Mouse (Mus musculus): Measurements from ENCODE around the gene Scaf4. TPM values are rescaled to one million over a fixed set of nuclear protein-coding genes. Genes with fewer than 3 reads are reported as not detected.
"Not testable (repeated sequence)": the region's sequence is repeated elsewhere in the genome, so short reads cannot be mapped to it uniquely, and the experiment has no call there.

Gene Scaf4
- polyA plus RNA-seq, 1 experiment from 2014 or later, result 15.5 TPM

DNA sequence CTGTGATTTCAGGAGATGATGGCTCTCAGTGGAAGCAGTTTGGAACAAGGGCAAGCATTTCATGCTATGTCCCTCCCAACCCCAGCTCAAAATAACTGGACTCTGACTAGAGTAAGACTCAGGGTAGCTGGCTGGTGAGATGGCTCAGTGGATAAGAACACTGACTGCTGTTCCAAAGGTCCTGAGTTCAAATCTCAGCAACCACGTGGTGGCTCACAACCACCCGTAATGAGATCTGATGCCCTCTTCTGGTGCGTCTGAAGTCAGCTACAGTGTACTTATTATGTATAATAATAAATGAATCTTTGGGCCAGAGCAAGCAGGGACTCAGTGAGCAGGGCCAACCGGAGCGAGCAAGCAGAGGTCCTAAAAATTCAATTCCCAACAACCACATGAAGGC is 68.4 kb downstream of the Scaf4 start:
- not testable (repeated sequence) for H3K4me3 ChIP-seq; H3K27ac ChIP-seq; H3K4me2 ChIP-seq; H3K9ac ChIP-seq; H3K9me3 ChIP-seq (replicated peaks); H3K36me3 ChIP-seq; ATAC-seq (replicated peaks; ENCODE audit: insufficient number of reproducible peaks, insufficient read depth, low FRiP score, low read depth); H3K27me3 ChIP-seq; H3K4me1 ChIP-seq (replicated peaks)
- 87% methylated on average over 5 of the region's 5 CpGs for WGBS

DNA sequence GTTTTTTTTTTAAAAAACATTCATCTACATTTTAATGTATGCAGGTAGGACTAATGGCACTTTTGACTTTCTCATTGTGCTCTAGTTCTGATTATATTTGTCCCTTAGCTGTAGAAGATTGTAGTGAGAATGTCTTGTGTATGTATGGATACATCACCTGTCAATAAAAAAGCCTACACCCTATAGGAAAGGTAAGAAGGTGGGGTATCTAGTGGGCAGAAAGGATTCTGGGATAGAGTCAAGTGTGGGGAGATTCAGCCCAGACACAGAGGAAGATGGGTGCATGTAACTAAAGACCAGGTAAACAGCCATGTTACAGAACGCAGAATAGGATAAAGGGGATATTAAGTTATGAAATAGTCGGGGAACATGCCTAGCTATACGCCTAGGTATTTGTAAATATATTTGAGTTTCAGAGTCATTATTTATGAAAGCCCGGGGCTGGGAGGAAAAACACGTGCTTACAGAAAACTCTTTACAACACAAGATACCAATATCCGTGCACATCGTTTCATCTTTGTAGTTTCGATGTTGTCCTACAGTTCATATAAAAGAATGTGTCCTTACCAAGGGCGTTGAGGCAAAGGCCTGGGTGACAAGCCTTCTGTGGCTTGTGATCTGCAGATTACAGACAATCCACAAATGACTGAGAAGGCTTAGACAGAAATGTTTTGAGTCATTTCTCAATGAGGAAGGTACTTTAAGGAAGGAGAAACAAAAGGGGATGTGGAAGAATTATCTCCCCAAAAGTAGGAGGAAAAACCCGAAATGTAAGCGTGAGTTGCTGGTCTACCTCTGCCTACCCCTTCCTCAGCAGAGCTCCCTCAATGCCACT is 69.4 kb downstream of the Scaf4 start:
- H3K36me3 ChIP-seq, result no peaks in the 10 kb centered on the region
- H3K4me2 ChIP-seq, result no peak overlapping the region
- H3K9ac ChIP-seq, result no peak overlapping the region
- H3K4me1 ChIP-seq (replicated peaks), result 0 out of 2 replicates have a peak, but pooled peaks cover 4% of the 10 kb centered on the region
- H3K4me3 ChIP-seq, result no peak overlapping the region
- ATAC-seq (replicated peaks; ENCODE audit: insufficient number of reproducible peaks, insufficient read depth, low FRiP score, low read depth), result no peak
- no peaks in the 10 kb centered on the region for H3K27me3 ChIP-seq
- no peaks in the 10 kb centered on the region for H3K9me3 ChIP-seq (replicated peaks)
- H3K27ac ChIP-seq, result no peak overlapping the region
- WGBS, result 84% methylated on average over 11 of the region's 11 CpGs

DNA sequence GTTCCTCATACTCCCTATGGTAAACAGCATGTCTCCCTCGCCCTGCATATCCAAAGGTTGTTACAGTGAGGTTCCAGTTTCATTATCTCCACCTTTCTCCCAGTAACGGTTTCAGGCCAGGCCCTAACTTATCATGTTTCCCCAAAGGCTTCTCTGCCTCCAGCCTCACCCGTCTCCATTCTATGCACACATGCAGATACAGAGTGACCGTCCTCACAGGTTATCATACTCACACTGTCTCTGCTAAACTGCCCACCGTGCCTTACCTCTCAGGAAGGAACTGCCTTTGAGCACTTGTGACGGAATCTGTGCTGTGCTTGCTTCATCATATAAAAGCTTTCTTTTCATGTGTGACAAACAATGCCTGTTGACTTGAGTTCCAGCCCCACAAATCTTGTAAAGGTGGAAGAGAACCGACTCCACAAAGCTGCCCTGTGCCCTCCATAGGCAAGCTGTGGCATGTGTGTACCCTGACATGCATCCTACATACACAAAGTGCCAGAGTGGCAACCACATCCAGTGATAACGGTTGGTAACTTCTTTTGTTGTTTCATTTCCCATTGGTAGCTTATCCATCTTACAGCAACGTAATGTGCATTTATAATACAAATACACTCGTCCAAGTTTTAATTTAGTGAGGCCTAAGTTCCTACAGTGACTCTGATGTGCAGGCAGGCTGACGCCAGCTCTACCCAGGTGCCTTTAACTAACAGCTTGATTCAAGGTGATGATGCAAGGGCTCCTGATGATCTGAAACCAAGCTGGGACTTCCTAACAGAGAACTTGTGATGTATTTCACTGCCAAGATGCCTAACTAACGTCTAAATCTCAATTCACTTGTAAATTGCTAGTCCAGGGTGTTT is 70.6 kb downstream of the Scaf4 start:
- no peaks in the 10 kb centered on the region for H3K36me3 ChIP-seq
- no peak overlapping the region for H3K9ac ChIP-seq
- no peak overlapping the region for H3K27ac ChIP-seq
- H3K4me1 ChIP-seq (replicated peaks), result 0 out of 2 replicates have a peak, but pooled peaks cover 3% of the 10 kb centered on the region
- ATAC-seq (replicated peaks; ENCODE audit: insufficient number of reproducible peaks, insufficient read depth, low FRiP score, low read depth), result no peak
- 64% methylated on average over 12 of the region's 12 CpGs for WGBS
- no peak overlapping the region for H3K4me3 ChIP-seq
- no peaks in the 10 kb centered on the region for H3K27me3 ChIP-seq
- no peak overlapping the region for H3K4me2 ChIP-seq
- no peaks in the 10 kb centered on the region for H3K9me3 ChIP-seq (replicated peaks)

DNA sequence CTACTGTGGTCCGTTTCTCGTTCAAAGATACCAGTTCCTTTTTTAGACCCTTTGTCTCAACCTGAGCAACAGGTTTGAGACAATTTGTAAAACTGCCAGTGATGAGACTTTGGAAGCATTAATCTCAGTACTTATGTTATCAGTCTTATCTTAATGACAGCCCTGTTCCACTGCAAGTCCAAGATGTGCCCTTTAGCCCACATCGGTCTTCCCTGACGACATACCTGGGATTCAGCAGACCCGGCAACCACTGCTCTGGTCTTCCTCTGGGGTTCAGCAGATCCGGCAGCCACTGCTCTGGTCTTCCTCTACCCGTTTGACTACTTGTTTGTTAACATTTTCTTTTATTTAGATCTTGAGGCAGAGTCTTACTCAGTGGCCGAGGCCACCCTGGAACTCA is 72.5 kb downstream of the Scaf4 start:
- no peak for ATAC-seq (replicated peaks; ENCODE audit: insufficient number of reproducible peaks, insufficient read depth, low FRiP score, low read depth)
- 57% methylated on average over 8 of the region's 8 CpGs for WGBS
- no peaks in the 10 kb centered on the region for H3K27me3 ChIP-seq

DNA sequence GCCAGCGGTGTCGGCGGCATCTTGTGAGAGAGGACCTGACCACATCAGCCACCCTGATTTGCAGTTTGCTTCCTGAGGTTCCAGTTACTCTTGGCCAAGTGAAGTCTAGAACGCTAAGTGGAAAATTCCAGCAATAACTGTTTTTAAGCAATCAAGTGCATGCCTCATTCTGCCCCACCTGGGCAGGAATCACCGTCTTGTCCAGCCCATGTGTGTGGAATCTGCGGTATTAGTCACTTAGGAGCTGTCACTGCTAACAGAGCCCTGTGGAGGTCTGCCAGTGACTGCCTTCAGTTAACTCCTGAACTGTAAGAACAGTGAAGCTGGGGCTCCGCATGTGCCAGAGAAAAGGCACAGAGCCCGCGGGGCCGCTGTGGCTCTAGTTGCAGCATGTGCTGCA is 73.6 kb downstream of the Scaf4 start:
- Histone ChIP-seq H3K9me3 (replicated peaks) (no peaks in the 10 kb centered on the region), H3K27ac (no peak overlapping the region), H3K9ac (no peak overlapping the region), H3K36me3 (no peaks in the 10 kb centered on the region), H3K4me2 (no peak overlapping the region), H3K4me3 (no peak overlapping the region), H3K27me3 (no peaks in the 10 kb centered on the region), H3K4me1 (replicated peaks) (no peaks in the 10 kb centered on the region)
- WGBS, result 66% methylated on average over 10 of the region's 10 CpGs
- ATAC-seq (replicated peaks; ENCODE audit: insufficient number of reproducible peaks, insufficient read depth, low FRiP score, low read depth), result no peak

More for the DNA sequence above, 72.5 kb downstream of the Scaf4 start:
- no peak overlapping the region for H3K4me3 ChIP-seq
- H3K4me1 ChIP-seq (replicated peaks), result 0 out of 2 replicates have a peak, but pooled peaks cover 3% of the 10 kb centered on the region
- no peak overlapping the region for H3K27ac ChIP-seq
- no peak overlapping the region for H3K9ac ChIP-seq
- H3K9me3 ChIP-seq (replicated peaks), result no peaks in the 10 kb centered on the region
- H3K4me2 ChIP-seq, result no peak overlapping the region
- no peaks in the 10 kb centered on the region for H3K36me3 ChIP-seq

DNA sequence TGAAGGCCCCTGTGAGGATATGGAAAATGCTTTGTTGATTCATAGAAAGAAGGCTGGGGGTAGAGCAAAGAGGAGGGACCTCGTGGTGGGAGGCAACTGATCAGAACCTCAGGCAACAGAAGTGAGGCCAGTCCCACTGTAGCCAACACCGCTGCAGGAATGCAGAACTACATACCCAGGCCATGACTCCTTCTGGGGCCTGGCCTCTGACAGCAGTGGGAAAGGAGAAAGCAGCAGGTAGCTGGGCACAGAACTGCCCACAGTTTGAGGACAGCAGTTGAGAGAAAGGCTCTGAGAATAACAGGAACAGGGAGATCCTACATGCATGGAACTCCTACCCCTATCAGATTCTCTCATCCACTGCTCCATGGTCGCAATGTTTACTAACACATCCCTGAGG is 75.3 kb downstream of the Scaf4 start:
- H3K36me3 ChIP-seq, result no peaks in the 10 kb centered on the region
- no peak overlapping the region for H3K27ac ChIP-seq
- H3K4me3 ChIP-seq, result no peak overlapping the region
- WGBS, result 69% methylated on average over 3 of the region's 3 CpGs
- no peak overlapping the region for H3K9ac ChIP-seq
- no peak overlapping the region for H3K4me2 ChIP-seq
- H3K27me3 ChIP-seq, result no peaks in the 10 kb centered on the region
- no peak for ATAC-seq (replicated peaks; ENCODE audit: insufficient number of reproducible peaks, insufficient read depth, low FRiP score, low read depth)
- H3K4me1 ChIP-seq (replicated peaks), result no peaks in the 10 kb centered on the region
- H3K9me3 ChIP-seq (replicated peaks), result no peaks in the 10 kb centered on the region

DNA sequence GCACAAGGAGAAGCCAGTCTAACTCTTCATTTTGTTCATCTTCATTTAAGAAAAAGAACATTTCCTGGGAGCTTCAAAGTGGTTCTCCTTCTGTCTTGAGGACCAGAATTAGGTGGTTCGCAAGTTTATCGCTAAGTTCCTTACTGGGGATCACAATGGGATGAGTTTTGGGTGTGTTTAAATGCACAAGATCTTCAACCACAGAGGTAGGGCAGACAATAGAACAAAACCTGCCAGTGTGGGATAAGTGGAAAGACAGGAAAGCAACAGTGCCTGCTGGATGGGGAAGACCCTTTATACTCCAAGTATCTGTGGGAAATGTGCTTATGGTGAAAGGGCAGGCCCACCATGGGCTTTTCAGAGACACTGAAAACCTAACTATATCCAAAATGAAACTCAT is 79.4 kb downstream of the Scaf4 start:
- no peaks in the 10 kb centered on the region for H3K9me3 ChIP-seq (replicated peaks)
- no peaks in the 10 kb centered on the region for H3K36me3 ChIP-seq
- H3K9ac ChIP-seq, result no peak overlapping the region
- no peaks in the 10 kb centered on the region for H3K27me3 ChIP-seq
- H3K4me2 ChIP-seq, result no peak overlapping the region
- no peak for ATAC-seq (replicated peaks; ENCODE audit: insufficient number of reproducible peaks, insufficient read depth, low FRiP score, low read depth)
- H3K4me1 ChIP-seq (replicated peaks), result peaks cover 6% of the 10 kb centered on the region
- H3K4me3 ChIP-seq, result no peak overlapping the region
- no peak overlapping the region for H3K27ac ChIP-seq
- WGBS, result 97% methylated on average over 2 of the region's 2 CpGs

DNA sequence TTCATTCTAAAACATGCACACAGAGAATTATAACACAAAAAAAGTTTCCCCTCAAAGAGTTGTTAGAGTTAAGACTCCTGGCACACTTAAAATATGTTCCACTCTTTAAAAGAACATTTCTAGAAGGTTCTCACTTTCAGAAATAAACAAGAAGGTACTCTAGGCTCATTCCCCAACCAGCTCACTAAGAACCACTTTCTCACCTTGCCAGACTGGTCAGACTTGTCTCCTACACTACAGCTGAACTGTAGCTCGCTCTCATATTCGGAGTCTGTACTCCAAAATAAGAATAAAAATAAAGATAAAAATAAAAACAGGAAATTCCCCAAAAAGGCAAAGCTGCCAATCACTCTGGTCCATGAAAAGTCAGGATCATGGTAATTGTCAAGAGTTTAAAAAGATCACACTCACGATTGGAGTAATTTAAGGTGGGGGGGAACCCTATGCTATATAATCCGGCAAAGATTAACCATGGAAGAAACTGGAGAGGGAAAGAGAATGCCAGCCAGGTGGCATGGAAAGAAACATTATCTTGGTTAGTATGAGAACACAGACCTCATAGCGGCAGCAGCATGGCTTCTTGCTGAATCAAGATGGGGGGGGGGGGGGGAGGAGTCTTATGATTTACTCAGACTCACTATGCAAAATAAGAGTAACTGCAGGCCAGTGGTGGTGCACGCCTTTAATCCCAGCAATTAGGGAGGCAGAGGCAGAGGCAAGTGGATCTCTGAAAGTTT is 80.9 kb downstream of the Scaf4 start:
- Histone ChIP-seq H3K36me3 (no peaks in the 10 kb centered on the region), H3K27me3 (no peaks in the 10 kb centered on the region), H3K4me1 (replicated peaks) (peaks cover 11% of the 10 kb centered on the region), H3K4me2 (no peak overlapping the region), H3K9ac (no peak overlapping the region), H3K27ac (no peak overlapping the region), H3K9me3 (replicated peaks) (no peaks in the 10 kb centered on the region), H3K4me3 (no peak overlapping the region)
- no peak for ATAC-seq (replicated peaks; ENCODE audit: insufficient number of reproducible peaks, insufficient read depth, low FRiP score, low read depth)
- WGBS, result 84% methylated on average over 6 of the region's 6 CpGs

DNA sequence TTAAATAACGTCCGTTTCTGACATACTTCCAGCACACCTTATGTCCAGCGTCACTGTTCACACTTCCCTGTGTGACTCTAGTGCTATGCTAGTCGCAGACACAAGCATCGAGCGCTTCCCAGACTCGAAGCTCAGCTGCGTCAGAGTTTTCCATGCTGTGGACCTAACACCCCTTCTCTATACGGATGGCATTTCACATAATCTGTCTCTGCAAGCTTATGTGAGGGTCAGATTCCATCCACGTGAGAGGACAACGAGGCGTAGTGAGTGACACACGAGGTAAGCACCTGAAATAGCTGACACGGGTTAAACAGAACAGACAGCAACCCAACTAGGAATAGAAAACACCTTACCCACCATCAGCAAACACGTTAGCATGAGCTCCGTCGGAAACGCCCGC is 82.2 kb downstream of the Scaf4 start:
- Histone ChIP-seq H3K4me3 (peak overlapping the region; percentile 3; the same call in 1 of the 2 replicates), H3K27ac (no peak overlapping the region), H3K4me1 (replicated peaks) (peaks cover 23% of the 10 kb centered on the region), H3K4me2 (peak overlapping the region; percentile 28), H3K9ac (no peak overlapping the region), H3K36me3 (no peaks in the 10 kb centered on the region), H3K9me3 (replicated peaks) (no peaks in the 10 kb centered on the region), H3K27me3 (no peaks in the 10 kb centered on the region)
- ATAC-seq (replicated peaks; ENCODE audit: insufficient number of reproducible peaks, insufficient read depth, low FRiP score, low read depth), result no peak
- 32% methylated on average over 19 of the region's 19 CpGs for WGBS

DNA sequence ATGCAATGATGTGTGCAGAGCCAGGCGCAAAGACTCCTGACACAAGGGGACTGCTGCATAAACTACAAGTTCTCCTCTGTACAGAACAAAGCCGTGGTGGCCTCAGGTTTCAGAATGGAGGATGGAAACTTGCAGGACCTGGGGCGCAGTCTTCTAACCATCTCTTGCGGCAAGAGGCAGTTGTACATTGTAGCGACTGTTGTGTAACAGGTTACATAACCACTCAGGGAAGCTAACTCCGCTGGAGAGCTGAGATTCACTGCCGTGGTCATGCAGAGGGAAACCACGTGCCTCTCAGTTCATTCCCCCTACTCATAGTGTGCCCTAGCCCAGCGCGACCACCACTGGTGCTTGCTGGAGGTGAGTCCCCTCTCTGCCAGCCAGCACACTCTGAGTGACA is 85.1 kb downstream of the Scaf4 start:
- 77% methylated on average over 10 of the region's 10 CpGs for WGBS
- H3K4me3 ChIP-seq, result no peak overlapping the region
- no peaks in the 10 kb centered on the region for H3K36me3 ChIP-seq
- no peaks in the 10 kb centered on the region for H3K9me3 ChIP-seq (replicated peaks)
- no peak overlapping the region for H3K27ac ChIP-seq
- H3K4me2 ChIP-seq, result no peak overlapping the region
- ATAC-seq (replicated peaks; ENCODE audit: insufficient number of reproducible peaks, insufficient read depth, low FRiP score, low read depth), result no peak
- H3K9ac ChIP-seq, result no peak overlapping the region
- H3K27me3 ChIP-seq, result no peaks in the 10 kb centered on the region
- H3K4me1 ChIP-seq (replicated peaks), result peaks cover 25% of the 10 kb centered on the region

DNA sequence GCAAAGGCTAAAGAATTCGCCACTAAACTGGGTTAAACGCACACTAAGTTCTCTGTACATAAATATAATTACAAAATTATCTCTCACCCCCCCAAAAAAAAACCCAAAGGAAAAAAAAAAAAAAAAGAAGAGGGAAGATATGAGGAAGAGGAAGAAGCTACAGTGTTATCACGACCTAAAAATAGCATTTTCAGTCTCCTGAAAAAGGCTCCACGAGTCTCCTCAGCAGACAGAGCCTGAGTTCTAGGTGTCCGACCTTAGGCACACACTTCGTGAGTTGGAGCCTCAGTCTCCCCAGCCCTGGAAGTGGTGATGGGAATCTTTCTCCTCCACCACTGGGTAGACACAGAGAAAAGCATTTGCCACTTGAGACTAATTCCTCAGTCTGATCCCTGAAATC is 85.7 kb downstream of the Scaf4 start:
- ATAC-seq (replicated peaks; ENCODE audit: insufficient number of reproducible peaks, insufficient read depth, low FRiP score, low read depth), result no peak
- Histone ChIP-seq H3K36me3 (no peaks in the 10 kb centered on the region), H3K4me1 (replicated peaks) (peaks cover 25% of the 10 kb centered on the region), H3K27ac (no peak overlapping the region), H3K9me3 (replicated peaks) (no peaks in the 10 kb centered on the region), H3K9ac (no peak overlapping the region), H3K4me3 (no peak overlapping the region), H3K4me2 (no peak overlapping the region), H3K27me3 (no peaks in the 10 kb centered on the region)
- 70% methylated on average over 6 of the region's 6 CpGs for WGBS

Measured in heart, embryonic 15.5 days (tissue).